Mouse (Mus musculus) ES-Bruce4 (cell line): ENCODE results near the gene Dusp16. TPM values are rescaled to one million over a fixed set of nuclear protein-coding genes. Genes with fewer than 3 reads are reported as not detected.

ENCODE experiments used
- H3K27ac ChIP-seq: 2 replicates; pipeline ENCODE4 v1.5.1; 2012; ENCODE audit warnings: low read length, inconsistent platforms; ENCODE audit not compliant: insufficient read depth
- H3K27me3 ChIP-seq: 2 replicates; pipeline ENCODE4 v1.6.1; 2012; ENCODE audit warnings: mild to moderate bottlenecking, low read length, inconsistent platforms; ENCODE audit not compliant: control insufficient read depth, poor library complexity, insufficient read depth, severe bottlenecking
- H3K36me3 ChIP-seq: 2 replicates; pipeline ENCODE4 v1.6.1; 2012; ENCODE audit warnings: inconsistent platforms, mild to moderate bottlenecking, low read length, moderate library complexity; ENCODE audit not compliant: control insufficient read depth, poor library complexity, insufficient read depth, severe bottlenecking
- H3K4me1 ChIP-seq: one replicate; pipeline ENCODE4 v1.8.1; 2011; ENCODE audit warnings: low read length; ENCODE audit not compliant: control insufficient read depth, insufficient read depth
- H3K4me3 ChIP-seq: 2 replicates; pipeline ENCODE4 v1.5.1; 2011; ENCODE audit warnings: low read depth, mild to moderate bottlenecking, low read length
- H3K9ac ChIP-seq: 2 replicates; pipeline ENCODE4 v1.6.1; 2012; ENCODE audit warnings: low read depth, mild to moderate bottlenecking, inconsistent platforms; ENCODE audit not compliant: poor library complexity, severe bottlenecking
- H3K9me3 ChIP-seq: replicated peaks from 2 replicates; pipeline ENCODE4 v1.6.1; 2012; ENCODE audit warnings: mild to moderate bottlenecking, low read length, inconsistent platforms; ENCODE audit not compliant: control insufficient read depth, poor library complexity, insufficient read depth, severe bottlenecking
- CTCF ChIP-seq: IDR thresholded peaks from one replicate; pipeline ENCODE4 v1.8.1; 2011; ENCODE audit warnings: low read depth, low read length
- EP300 ChIP-seq: IDR thresholded peaks from 2 replicates; pipeline ENCODE4 v1.6.1; 2011; ENCODE audit warnings: low read depth, low read length; ENCODE audit not compliant: insufficient read depth
- POLR2A ChIP-seq: IDR thresholded peaks from one replicate; pipeline ENCODE4 v1.8.1; 2011; ENCODE audit warnings: low read length; ENCODE audit not compliant: insufficient read depth
- polyA plus RNA-seq: library from polyadenylated mRNA; stranded (reverse); fragments of >200 nt; gene quantifications from 2 replicates; pipeline ENCODE4 v1.2.4, GENCODE M21; 2011; ENCODE audit warnings: low read depth; ENCODE audit not compliant: missing spikeins, insufficient read depth, insufficient read length

Dusp16 gene
- polyA plus RNA-seq, 1 experiment = 35.6 TPM

GRCm38 (mm10) chr6:134723326-134723725 lies 69.1 kb downstream of the Dusp16 start:
- no peak overlapping the region for H3K4me3 ChIP-seq
- H3K27ac ChIP-seq = no peak overlapping the region
- no peaks in the 10 kb centered on the region for H3K9me3 ChIP-seq
- H3K4me1 ChIP-seq = no peaks in the 10 kb centered on the region
- TF ChIP-seq POLR2A (no peak), EP300 (no peak), CTCF (no peak)
- no peak overlapping the region for H3K9ac ChIP-seq
- H3K36me3 ChIP-seq = no peaks in the 10 kb centered on the region
- no peaks in the 10 kb centered on the region for H3K27me3 ChIP-seq

DNA sequence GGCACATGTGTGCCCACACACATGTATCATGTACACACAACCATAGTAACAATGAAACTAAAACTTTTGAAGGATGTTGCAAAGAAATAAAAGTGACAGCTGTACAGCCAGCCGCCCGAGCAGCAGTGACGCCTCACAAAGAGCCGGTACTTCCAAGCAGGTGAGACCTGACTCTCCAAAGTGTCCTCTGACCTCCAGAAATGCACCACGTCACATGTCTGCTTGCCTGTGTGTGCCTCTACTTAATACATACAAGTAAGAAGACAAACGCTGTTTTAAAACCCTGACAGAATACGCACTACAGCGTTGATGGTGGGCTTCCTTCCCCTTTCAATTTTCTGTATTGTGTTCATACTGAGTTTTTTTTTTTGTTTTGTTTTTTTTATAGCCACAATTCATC lies 69.5 kb downstream of the Dusp16 start:
- H3K36me3 ChIP-seq = no peaks in the 10 kb centered on the region
- H3K4me3 ChIP-seq = no peak overlapping the region
- no peaks in the 10 kb centered on the region for H3K27me3 ChIP-seq
- TF ChIP-seq EP300 (no peak), POLR2A (no peak), CTCF (no peak)
- no peak overlapping the region for H3K27ac ChIP-seq
- H3K4me1 ChIP-seq = no peaks in the 10 kb centered on the region
- no peaks in the 10 kb centered on the region for H3K9me3 ChIP-seq
- H3K9ac ChIP-seq = no peak overlapping the region

DNA sequence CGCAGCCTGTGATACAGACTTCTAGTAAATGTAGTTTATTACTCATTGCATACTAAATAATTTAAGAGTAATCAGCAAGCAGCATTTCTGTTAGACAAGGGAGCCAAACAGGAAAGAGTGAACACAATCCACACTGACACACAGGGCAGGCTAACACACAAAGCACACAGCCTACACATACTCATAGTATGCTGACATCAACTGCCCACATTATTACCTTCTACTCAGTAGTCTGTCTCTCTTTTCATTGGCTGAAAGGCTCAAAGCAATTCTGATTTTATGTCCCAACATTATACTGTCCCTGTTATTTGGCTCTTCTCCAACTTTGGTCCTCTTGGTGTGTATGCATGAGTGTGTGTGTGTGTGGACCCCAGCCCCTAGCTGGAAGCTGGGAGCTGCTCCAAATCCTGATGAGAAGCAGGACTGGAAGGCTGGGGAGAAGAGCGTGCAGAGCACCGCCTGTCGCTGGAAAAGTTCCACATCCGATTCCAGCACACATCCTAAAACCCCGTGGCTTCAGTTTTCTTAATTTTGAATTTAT lies 70.6 kb downstream of the Dusp16 start:
- Histone ChIP-seq H3K27ac (no peak overlapping the region), H3K36me3 (no peaks in the 10 kb centered on the region)

DNA sequence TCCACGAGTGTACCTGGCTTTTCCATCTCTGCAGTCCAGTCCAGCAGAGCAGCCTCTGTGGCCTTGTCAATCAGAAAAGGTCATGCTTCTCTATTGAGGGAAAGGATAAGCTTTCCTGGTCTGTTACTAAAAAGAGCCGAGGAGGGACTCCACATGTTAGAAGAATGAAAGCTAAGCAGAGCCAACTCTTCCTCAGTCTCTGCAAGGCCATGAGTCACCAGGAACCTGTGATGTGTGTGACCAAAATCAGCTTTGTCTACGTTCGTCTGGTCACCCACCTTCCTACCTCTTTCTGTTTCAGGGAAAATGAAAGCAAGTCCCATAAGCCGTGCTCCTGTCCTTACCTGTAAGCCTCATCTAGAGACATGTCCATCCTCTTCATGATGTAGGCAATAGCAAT lies 72.3 kb downstream of the Dusp16 start:
- Histone ChIP-seq H3K27ac (no peak overlapping the region), H3K4me3 (no peak overlapping the region), H3K9me3 (no peaks in the 10 kb centered on the region), H3K27me3 (no peaks in the 10 kb centered on the region), H3K4me1 (no peaks in the 10 kb centered on the region), H3K36me3 (no peaks in the 10 kb centered on the region), H3K9ac (no peak overlapping the region)
- TF ChIP-seq CTCF (no peak), POLR2A (no peak), EP300 (no peak)

More for the DNA sequence above, 70.6 kb downstream of the Dusp16 start:
- no peaks in the 10 kb centered on the region for H3K27me3 ChIP-seq
- H3K4me1 ChIP-seq = no peaks in the 10 kb centered on the region
- no peak overlapping the region for H3K9ac ChIP-seq
- H3K4me3 ChIP-seq = no peak overlapping the region
- TF ChIP-seq CTCF = no peak
- TF ChIP-seq EP300 = no peak
- no peak for TF ChIP-seq POLR2A
- H3K9me3 ChIP-seq = no peaks in the 10 kb centered on the region

DNA sequence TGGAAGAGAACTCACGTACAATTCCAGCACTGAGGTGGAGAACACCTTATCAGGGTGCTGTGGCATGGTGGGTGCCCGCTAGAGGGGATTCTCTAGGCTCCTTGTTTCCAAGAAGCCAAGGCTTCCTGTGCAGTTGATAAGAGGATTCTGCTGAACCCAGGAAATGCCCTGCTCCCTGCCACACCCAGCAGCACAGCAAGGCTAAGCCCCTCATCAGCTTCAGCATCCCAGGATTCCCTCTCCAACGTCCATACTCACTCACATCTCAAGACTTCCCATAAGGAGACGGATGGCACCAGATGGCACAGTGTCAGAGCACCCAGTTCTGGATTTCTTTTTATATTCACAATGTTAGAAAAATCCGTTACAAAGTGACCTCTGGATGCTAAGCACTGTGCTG lies 73.3 kb downstream of the Dusp16 start:
- Histone ChIP-seq H3K27ac (no peak overlapping the region), H3K9ac (no peak overlapping the region), H3K4me3 (no peak overlapping the region), H3K4me1 (no peaks in the 10 kb centered on the region), H3K9me3 (no peaks in the 10 kb centered on the region), H3K36me3 (no peaks in the 10 kb centered on the region), H3K27me3 (no peaks in the 10 kb centered on the region)
- TF ChIP-seq CTCF (no peak), POLR2A (no peak), EP300 (no peak)

DNA sequence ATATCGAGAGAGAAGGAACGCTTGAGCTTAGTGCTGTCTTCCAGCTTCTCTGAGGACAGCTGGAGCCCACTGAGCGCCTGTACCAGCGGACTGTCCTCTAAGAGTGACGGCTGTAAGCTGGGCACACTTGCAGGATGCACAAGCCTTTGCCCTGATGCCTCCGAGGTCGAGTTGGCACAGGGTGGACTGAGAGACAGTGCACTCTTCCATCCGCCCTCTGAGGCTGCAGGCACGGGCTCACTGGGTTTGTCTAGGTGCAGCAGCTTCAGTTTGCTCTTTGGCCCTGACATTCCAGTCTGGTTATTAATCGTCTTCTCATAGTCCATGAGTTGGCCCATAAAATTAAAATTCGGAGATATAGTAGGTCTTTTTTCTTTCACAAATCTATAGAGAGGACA lies 73.8 kb downstream of the Dusp16 start:
- TF ChIP-seq CTCF (no peak), EP300 (no peak), POLR2A (no peak)
- Histone ChIP-seq H3K4me3 (no peak overlapping the region), H3K27ac (no peak overlapping the region), H3K4me1 (no peaks in the 10 kb centered on the region), H3K27me3 (no peaks in the 10 kb centered on the region), H3K36me3 (no peaks in the 10 kb centered on the region), H3K9ac (no peak overlapping the region), H3K9me3 (no peaks in the 10 kb centered on the region)
